Mouse (Mus musculus) left cerebral cortex, adult 2 months (tissue): ENCODE measurements around the gene Olfr77. TPM values are rescaled to one million over a fixed set of nuclear protein-coding genes. Genes with fewer than 3 reads are reported as not detected.

Source experiments
- DNase-seq, 2 experiments: peaks; one replicate each; pipeline ENCODE4 v3.0.0; 2021 to 2022; ENCODE audit warnings: low spot score in 2 of 2, mixed read lengths in 1 of 2; ENCODE audit errors: extremely low spot score in 1 of 2
- H3K27ac ChIP-seq: fragments of 200-600 bp; 2 replicates; pipeline ENCODE4 v1.8.1; 2022
- H3K4me3 ChIP-seq: fragments of 200-600 bp; 2 replicates; pipeline ENCODE4 v1.8.1; 2022
- CTCF ChIP-seq: fragments of 200-600 bp; IDR thresholded peaks from 2 replicates; pipeline ENCODE4 v1.8.1; 2022; ENCODE audit warnings: antibody characterized with exemption, mild to moderate bottlenecking, moderate library complexity
- intact Hi-C: fragments of 180-260 bp; cut with DNase I; formaldehyde crosslinking; loops from one replicate; pipeline ENCODE4 v1.15.1; 2025
- long read RNA-seq, 2 experiments: library from polyadenylated mRNA; stranded (forward); transcript quantifications; one replicate each; pipeline ENCODE4 v2.0.0; 2021; ENCODE audit warnings: borderline mapping rate in 2 of 2
- total RNA-seq, 2 experiments: library from RNA; stranded (reverse); gene quantifications; 2 replicates each; pipeline ENCODE4 v1.2.3; 2021

The Olfr77 gene
- total RNA-seq, result not detected
- long read RNA-seq, experiment 1, result 0 reads
- long read RNA-seq, experiment 2, result 0 reads

- TF ChIP-seq CTCF, result no peak
- no peak within 1 kb of the TSS for H3K4me3 ChIP-seq
- no peak within 1 kb of the TSS for H3K27ac ChIP-seq
- intact Hi-C loops, result no loop called here
- DNase-seq, result no peak
These were observed at the start of gene Olfr77 for GRCm38 (mm10) chr9:19916565-19916964. TSS of gene Olfr77 (plus strand) at chr9:19916865.

DNA sequence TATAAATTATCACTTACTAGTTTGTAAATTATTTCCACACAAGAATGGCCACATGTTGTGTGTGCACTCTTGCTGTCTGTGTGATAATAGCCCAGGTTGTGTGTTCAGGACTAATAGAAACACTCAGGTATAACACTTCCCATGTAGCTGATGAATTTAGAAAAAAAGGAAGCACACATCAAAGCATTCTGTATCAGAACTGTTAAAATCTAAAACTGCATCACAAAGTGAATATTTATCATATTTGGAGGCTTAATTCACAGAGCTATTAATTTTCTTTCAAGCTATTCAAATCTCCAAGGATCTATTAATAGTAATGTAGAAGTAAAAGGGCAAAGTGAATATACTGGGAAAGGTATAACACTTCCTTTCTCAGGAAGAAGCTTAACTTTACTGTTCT is 28.8 kb upstream of the Olfr77 start, which contains the start of gene Olfr862:
Olfr862 (minus strand) TSS at position 101 of the 400 bp plus-strand sequence.
- no peak for DNase-seq
- TF ChIP-seq CTCF, result no peak
- intact Hi-C loops, result no loop called here
- Histone ChIP-seq H3K27ac (no peak within 1 kb of the TSS), H3K4me3 (no peak within 1 kb of the TSS)

DNA sequence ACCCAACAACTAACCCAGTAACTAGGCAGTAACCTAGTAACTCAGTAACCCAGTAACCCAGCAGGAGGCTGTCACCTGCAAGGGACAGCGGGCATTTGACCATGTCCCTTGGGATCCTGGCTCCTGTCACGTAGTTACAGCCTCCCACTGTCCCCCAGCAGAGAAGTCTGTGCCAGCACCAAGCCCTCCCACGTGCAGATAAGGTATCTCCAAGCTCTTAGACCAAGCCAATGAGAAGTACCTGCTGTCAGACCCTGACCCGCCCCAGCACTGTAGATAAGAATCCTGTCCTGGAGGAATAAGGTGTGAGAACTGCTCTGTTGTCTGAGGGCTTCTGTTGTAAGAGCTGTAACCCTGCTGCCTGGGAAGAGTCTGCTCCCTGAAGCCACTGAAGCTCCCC is 5.5 kb upstream of the Olfr77 start:
- H3K4me3 ChIP-seq, result no peak overlapping the region
- no peak overlapping the region for H3K27ac ChIP-seq
- TF ChIP-seq CTCF, result no peak
- intact Hi-C loops, result no loop called here
- DNase-seq, result no peak

Other genes with a start within 250 kb of the Olfr77 start
- gene Olfr857, start 207.4 kb upstream of the Olfr77 start, total RNA-seq, result not detected
- not detected for gene Olfr58, start 136.6 kb upstream of the Olfr77 start, total RNA-seq
- gene Olfr859, start 112.0 kb upstream of the Olfr77 start, total RNA-seq, result not detected
- not detected for gene Olfr860, start 67.1 kb upstream of the Olfr77 start, total RNA-seq
- gene Olfr862, start 28.9 kb upstream of the Olfr77 start, total RNA-seq, result not detected
- not detected for gene Olfr866, start 111.2 kb downstream of the Olfr77 start, total RNA-seq
- not detected for gene Olfr867, start 140.7 kb downstream of the Olfr77 start, total RNA-seq
- not detected for gene Olfr868, start 181.8 kb downstream of the Olfr77 start, total RNA-seq
- gene Olfr869, start 212.1 kb downstream of the Olfr77 start, total RNA-seq, result not detected